Mouse (Mus musculus) spleen, adult 2 months (tissue): ENCODE data around the gene Lrrc23.

Experiments
- CTCF ChIP-seq: fragments of 200-500 bp; IDR thresholded peaks from 2 replicates; pipeline ENCODE4 v1.5.1; 2011; ENCODE audit warnings: mild to moderate bottlenecking, inconsistent platforms; ENCODE audit not compliant: insufficient read depth, insufficient read length, insufficient replicate concordance; ENCODE audit errors: extremely low read depth
- POLR2A ChIP-seq: fragments of 200-500 bp; IDR thresholded peaks from 2 replicates; pipeline ENCODE4 v1.6.1; 2011; ENCODE audit warnings: low read depth, low read length, inconsistent platforms

DNA sequence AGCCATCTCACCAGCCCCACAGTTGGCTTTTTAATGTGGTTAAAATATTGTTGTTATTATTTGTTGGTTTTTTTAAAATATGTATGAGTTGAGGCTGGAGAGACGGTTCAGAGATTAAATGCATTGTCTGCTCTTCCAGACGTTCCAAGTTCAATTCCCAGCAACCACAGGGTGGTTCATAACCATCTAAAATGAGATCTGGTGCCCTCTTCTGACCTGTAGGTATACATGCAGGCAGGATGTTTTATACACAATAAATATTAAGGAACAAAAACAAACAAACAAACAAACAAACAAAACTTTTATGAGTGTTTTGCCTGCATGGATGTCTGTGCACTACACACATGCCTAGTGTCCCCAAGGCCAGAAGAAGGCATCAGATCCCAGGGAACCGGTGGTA, 23.5 kb upstream of the Lrrc23 start:
- TF ChIP-seq CTCF, result no peak
- TF ChIP-seq POLR2A, result no peak
